19 mouse cellular contexts compared by ENCODE assay signal in the genomic region with DNA sequence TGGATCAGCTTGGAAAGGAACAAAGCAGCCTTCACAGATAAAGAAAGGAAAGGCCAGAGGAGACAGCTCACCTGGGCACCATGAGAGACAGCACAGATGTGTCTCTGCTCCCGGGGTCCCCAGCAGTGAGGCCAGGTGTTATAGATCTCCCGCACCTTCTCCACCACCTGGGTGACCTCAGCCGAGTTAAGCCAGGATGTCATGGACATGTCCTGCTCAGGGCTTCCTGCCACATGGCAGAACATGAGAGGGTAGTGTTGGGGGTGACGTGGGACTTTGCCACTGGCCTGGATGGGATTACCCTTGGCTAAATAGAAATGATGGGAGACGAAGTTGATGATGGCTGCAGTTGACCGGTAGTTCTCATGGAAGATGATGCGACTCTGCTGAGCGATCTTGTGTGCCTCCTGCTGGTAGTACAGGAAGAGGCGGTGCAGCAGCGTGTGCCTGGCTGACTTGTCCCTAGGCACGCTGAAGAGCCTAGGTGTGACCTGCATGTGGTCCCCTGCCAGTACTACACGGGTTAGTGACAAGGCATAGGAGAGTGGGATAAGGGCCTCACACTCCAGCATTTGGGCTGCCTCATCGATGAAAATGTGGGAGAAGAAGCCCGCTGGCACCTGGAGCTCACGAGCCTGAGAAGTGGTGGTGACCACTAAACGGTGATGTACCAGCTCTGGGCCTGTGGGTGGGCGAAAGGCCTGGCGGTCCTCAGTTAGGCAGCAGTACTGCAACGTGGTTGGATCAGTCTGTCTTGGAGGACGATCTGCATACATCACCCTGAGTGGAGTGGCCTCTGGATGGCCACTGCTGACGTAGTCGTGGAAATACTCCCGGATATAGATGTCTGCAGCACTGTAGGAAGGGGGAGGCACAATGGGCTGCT. TPM values are rescaled to one million over a fixed set of nuclear protein-coding genes. Genes with fewer than 3 reads are reported as not detected.
A peak's percentile ranks its signal among the peaks of the same experiment; 100 is the strongest.
DNase-seq lines count a peak whose midpoint lies in the region; ATAC-seq and TF ChIP-seq lines count a peak whose summit lies in the region.
"Had no signal": no experiment of that assay in that cellular context is flagged by ENCODE, and none has a peak within 500 bp of the region (broad histone marks: within the 10 kb centered on the region; RNA-seq: fewer than 3 reads in every experiment).

No protein-coding gene starts in this region.

- no peak overlapping the region for H3K9ac ChIP-seq in liver, embryonic 14.5 days (replicated peaks)
- H3K9ac ChIP-seq: embryonic facial prominence, embryonic 12.5 days; limb, embryonic 13.5 days had no signal

- ATAC-seq in liver, embryonic 14.5 days (ENCODE audit: insufficient read depth) = no peak

- peak; percentile 70 for TF ChIP-seq CTCF in liver, embryonic 14.5 days (IDR thresholded peaks at IDR 0.05; ENCODE audit: low read depth)

- no peaks in the 10 kb centered on the region for H3K27me3 ChIP-seq in liver, embryonic 14.5 days (ENCODE audit: control insufficient read depth, insufficient read depth, low read length)
- H3K27me3 ChIP-seq: embryonic facial prominence, embryonic 12.5 days; limb, embryonic 13.5 days had no signal

- no peaks in the 10 kb centered on the region for H3K9me3 ChIP-seq in liver, embryonic 14.5 days (ENCODE audit: control insufficient read depth, low read length)
- H3K9me3 ChIP-seq: embryonic facial prominence, embryonic 12.5 days; forebrain, embryonic 10.5 days; limb, embryonic 13.5 days had no signal

- H3K27ac ChIP-seq in liver, embryonic 14.5 days = no peak overlapping the region
- H3K27ac ChIP-seq: embryonic facial prominence, embryonic 12.5 days; forebrain, embryonic 10.5 days; limb, embryonic 13.5 days; macrophage had no signal

- no peak for TF ChIP-seq EP300 in liver, embryonic 14.5 days (IDR thresholded peaks at IDR 0.05; ENCODE audit: low read depth)

- H3K4me2 ChIP-seq in liver, embryonic 14.5 days (ENCODE audit: low read depth) = no peak overlapping the region
- H3K4me2 ChIP-seq: embryonic facial prominence, embryonic 12.5 days; limb, embryonic 13.5 days had no signal

- H3K36me3 ChIP-seq in liver, embryonic 14.5 days (replicated peaks; ENCODE audit: control insufficient read depth, insufficient read depth, low read depth) = no peaks in the 10 kb centered on the region
- H3K36me3 ChIP-seq: embryonic facial prominence, embryonic 12.5 days; forebrain, embryonic 10.5 days had no signal

- H3K4me3 ChIP-seq in liver, embryonic 14.5 days (ENCODE audit: insufficient read depth in 1 of 2, low read depth in 2 of 2, low read length in 2 of 2) = no peak overlapping the region
- H3K4me3 ChIP-seq: embryonic facial prominence, embryonic 12.5 days; forebrain, embryonic 10.5 days; limb, embryonic 13.5 days had no signal

- WGBS in liver, embryonic 14.5 days (ENCODE audit: insufficient replicate concordance) = 76% methylated on average over 23 of the region's 23 CpGs

- 0 out of 4 replicates have a peak, but pooled peaks cover 0 to under 1% of the 10 kb centered on the region in 2 experiments for H3K4me1 ChIP-seq in liver, embryonic 14.5 days (replicated peaks; ENCODE audit: control insufficient read depth in 2 of 2, insufficient read depth in 2 of 2, low read length in 1 of 2)
- H3K4me1 ChIP-seq: embryonic facial prominence, embryonic 12.5 days; limb, embryonic 13.5 days had no signal

- DNase-seq in heart, adult 11 months = peak; percentile 89
- no peak for DNase-seq in heart, adult 8-10 months (ENCODE audit: low spot score)
- DNase-seq in liver, embryonic 14.5 days (ENCODE audit: low read depth in 3 of 3, low spot score in 3 of 3) = no peak
- DNase-seq in liver = no peak
- peak; percentile 16 for DNase-seq in urinary bladder, adult 2 months (ENCODE audit: low spot score)
- no peak for DNase-seq in urinary bladder, postnatal 36 days (ENCODE audit: low spot score in 2 of 2)
- DNase-seq in gastrocnemius, postnatal 36 days = no peak
- no peak for DNase-seq in cerebellum, adult 8-10 months
- DNase-seq: adrenal gland, adult 2 months; cerebellum, adult 11-12 months; kidney, adult 18-20 months; retina, postnatal 1 day had no signal

- intact Hi-C loops in gastrocnemius, postnatal 36 days (cut with DNase I) = no loop called here

RNA-seq across cellular contexts. Expression of gene Helz2, which starts 5.9 kb away (rescaled TPM):
- total RNA-seq in heart, adult 8-10 months (2022) = 1 to 10 TPM; 7.9 to 9.5 (median 9.0) TPM
- polyA plus RNA-seq in liver, embryonic 14.5 days (2012; rRNA removed) = 4.2 and 4.6 TPM in 2 replicates
- 1.6 and 2.0 TPM in 2 replicates for polyA plus RNA-seq in liver, embryonic 14.5 days (2014; fragmentation: Nextera tagmentation; extraction: Ambion mirVana)
- polyA plus RNA-seq in urinary bladder, adult 2 months (2012; rRNA removed) = 10.9 and 11.4 TPM in 2 replicates
- total RNA-seq in gastrocnemius, postnatal 36 days (2021) = 1 to 10 TPM; 2.7 to 3.3 TPM

RNA-seq across cellular contexts. Expression of gene Fndc11, which starts 16.1 kb away (rescaled TPM):
- total RNA-seq in heart, adult 8-10 months (2022) = not detected
- polyA plus RNA-seq in liver, embryonic 14.5 days (2012; rRNA removed) = 0.22 and 0.25 TPM in 2 replicates
- polyA plus RNA-seq in liver, embryonic 14.5 days (2014; fragmentation: Nextera tagmentation; extraction: Ambion mirVana) = 0.14 and 0.24 TPM in 2 replicates
- 0.23 and 0.27 TPM in 2 replicates for polyA plus RNA-seq in urinary bladder, adult 2 months (2012; rRNA removed)
- total RNA-seq in gastrocnemius, postnatal 36 days (2021) = not detected
- total RNA-seq: left cerebral cortex, adult 18-20 months had no signal
- polyA plus RNA-seq: hindbrain, embryonic 11.5 days; macrophage had no signal

RNA-seq across cellular contexts. Expression of gene Srms, which starts 22.9 kb away (rescaled TPM):
- total RNA-seq in heart, adult 8-10 months (2022) = under 1 TPM; 0.30 to 0.46 (median 0.38) TPM
- polyA plus RNA-seq in liver, embryonic 14.5 days (2012; rRNA removed) = 0.15 and 0.19 TPM in 2 replicates
- polyA plus RNA-seq in liver, embryonic 14.5 days (2014; fragmentation: Nextera tagmentation; extraction: Ambion mirVana) = 0.22 and 0.39 TPM in 2 replicates
- polyA plus RNA-seq in urinary bladder, adult 2 months (2012; rRNA removed) = 0.49 and 0.51 TPM in 2 replicates
- total RNA-seq in gastrocnemius, postnatal 36 days (2021) = under 1 TPM; 0.22 to 0.38 TPM
- polyA plus RNA-seq: macrophage; stomach, embryonic 14.5 days had no signal

RNA-seq across cellular contexts. Expression of gene Ptk6, which starts 33.3 kb away (rescaled TPM):
- not detected for total RNA-seq in heart, adult 8-10 months (2022)
- 0.05 and 0.06 TPM in 2 replicates for polyA plus RNA-seq in liver, embryonic 14.5 days (2012; rRNA removed)
- polyA plus RNA-seq in liver, embryonic 14.5 days (2014; fragmentation: Nextera tagmentation; extraction: Ambion mirVana) = 0.05 TPM in 1 of 2 replicates, not detected in the other
- polyA plus RNA-seq in urinary bladder, adult 2 months (2012; rRNA removed) = 0.04 and 0.07 TPM in 2 replicates
- total RNA-seq in gastrocnemius, postnatal 36 days (2021) = not detected
- total RNA-seq: left cerebral cortex, adult 18-20 months had no signal
- polyA plus RNA-seq: embryonic facial prominence, embryonic 12.5 days; forebrain, embryonic 10.5 days; hindbrain, embryonic 11.5 days; limb, embryonic 13.5 days; macrophage; stomach, embryonic 14.5 days had no signal

RNA-seq across cellular contexts. Expression of gene Ppdpf, which starts 48.9 kb away (rescaled TPM):
- 10 to 100 TPM; 45.3 to 54.3 (median 52.4) TPM for total RNA-seq in heart, adult 8-10 months (2022)
- 44.6 and 63.1 TPM in 2 replicates for polyA plus RNA-seq in liver, embryonic 14.5 days (2012; rRNA removed)
- polyA plus RNA-seq in liver, embryonic 14.5 days (2014; fragmentation: Nextera tagmentation; extraction: Ambion mirVana) = 115 TPM in 2 replicates
- polyA plus RNA-seq in urinary bladder, adult 2 months (2012; rRNA removed) = 116 and 147 TPM in 2 replicates
- total RNA-seq in gastrocnemius, postnatal 36 days (2021) = 10 to 100 TPM; 40.4 to 45.1 TPM

Comparison
In these comparisons a context has a peak if more than half of its experiments do, and no peak if none do; other contexts are left out.
1. DNase-seq: peak in heart, adult 11 months (single experiment) and urinary bladder, adult 2 months (single experiment); none in heart, adult 8-10 months (single experiment), liver, embryonic 14.5 days (0 of 3), liver (single experiment), urinary bladder, postnatal 36 days (0 of 2), gastrocnemius, postnatal 36 days (0 of 2) and cerebellum, adult 8-10 months (single experiment).